Mouse (Mus musculus): ENCODE measurements around the gene Saa4. TPM values are rescaled to one million over a fixed set of nuclear protein-coding genes. Genes with fewer than 3 reads are reported as not detected.
"Not testable (repeated sequence)": the region's sequence is repeated elsewhere in the genome, so short reads cannot be mapped to it uniquely, and the experiment has no call there.

Gene Saa4
- total RNA-seq (2015; ENCODE audit: low replicate concordance) (not detected in 2 replicates), total RNA-seq (2017; ENCODE audit: low replicate concordance) (not detected in 2 replicates)

- ATAC-seq (replicated peaks; ENCODE audit: low FRiP score, poor library complexity, severe bottlenecking) = no peak
Measured at GRCm38 (mm10) chr7:46732458-46732857, at the start of gene Saa4. Gene Saa4 (minus strand): TSS chr7:46732603.

- peak; percentile 49; the same call in 1 of the 2 replicates for ATAC-seq (replicated peaks; ENCODE audit: low FRiP score, poor library complexity, severe bottlenecking)
Measured at GRCm38 (mm10) chr7:46770706-46771105, 38.3 kb upstream of the Saa4 start.

GRCm38 (mm10) chr7:46768451-46768850, 36.0 kb upstream of the Saa4 start:
- ATAC-seq (replicated peaks; ENCODE audit: low FRiP score, poor library complexity, severe bottlenecking) = no peak

GRCm38 (mm10) chr7:46767371-46767770, 35.0 kb upstream of the Saa4 start:
- ATAC-seq (replicated peaks; ENCODE audit: low FRiP score, poor library complexity, severe bottlenecking) = no peak

- ATAC-seq (replicated peaks; ENCODE audit: low FRiP score, poor library complexity, severe bottlenecking) = no peak
Measured at GRCm38 (mm10) chr7:46764672-46765071, 32.3 kb upstream of the Saa4 start.

GRCm38 (mm10) chr7:46762601-46763000, 30.2 kb upstream of the Saa4 start:
- ATAC-seq (replicated peaks; ENCODE audit: low FRiP score, poor library complexity, severe bottlenecking) = no peak

GRCm38 (mm10) chr7:46761049-46761795, 28.8 kb upstream of the Saa4 start:
- no peak for ATAC-seq (replicated peaks; ENCODE audit: low FRiP score, poor library complexity, severe bottlenecking)

GRCm38 (mm10) chr7:46751490-46751889, 19.1 kb upstream of the Saa4 start, which contains the start of gene Saa2:
Gene Saa2 (plus strand): TSS chr7:46751790.
- no peak for ATAC-seq (replicated peaks; ENCODE audit: low FRiP score, poor library complexity, severe bottlenecking)

- ATAC-seq (replicated peaks; ENCODE audit: low FRiP score, poor library complexity, severe bottlenecking) = no peak
Measured at GRCm38 (mm10) chr7:46748459-46748858, 16.1 kb upstream of the Saa4 start.

- ATAC-seq (replicated peaks; ENCODE audit: low FRiP score, poor library complexity, severe bottlenecking) = no peak
Measured at GRCm38 (mm10) chr7:46746381-46746780, 14.0 kb upstream of the Saa4 start.

- no peak for ATAC-seq (replicated peaks; ENCODE audit: low FRiP score, poor library complexity, severe bottlenecking)
Measured at GRCm38 (mm10) chr7:46745816-46746215, 13.4 kb upstream of the Saa4 start.

- ATAC-seq (replicated peaks; ENCODE audit: low FRiP score, poor library complexity, severe bottlenecking) = not testable (repeated sequence)
Measured at GRCm38 (mm10) chr7:46742880-46743279, 10.5 kb upstream of the Saa4 start, which contains the start of gene Saa1. Gene Saa1 (minus strand): TSS chr7:46742980.

- not testable (repeated sequence) for ATAC-seq (replicated peaks; ENCODE audit: low FRiP score, poor library complexity, severe bottlenecking)
Measured at GRCm38 (mm10) chr7:46740041-46740440, 7.6 kb upstream of the Saa4 start.

GRCm38 (mm10) chr7:46738561-46739460, 6.4 kb upstream of the Saa4 start:
- ATAC-seq (replicated peaks; ENCODE audit: low FRiP score, poor library complexity, severe bottlenecking) = no peak

- no peak for ATAC-seq (replicated peaks; ENCODE audit: low FRiP score, poor library complexity, severe bottlenecking)
Measured at GRCm38 (mm10) chr7:46734983-46735382, 2.6 kb upstream of the Saa4 start.

GRCm38 (mm10) chr7:46727584-46727983, 4.8 kb downstream of the Saa4 start:
- ATAC-seq (replicated peaks; ENCODE audit: low FRiP score, poor library complexity, severe bottlenecking) = no peak

GRCm38 (mm10) chr7:46724396-46724795, 8.0 kb downstream of the Saa4 start:
- no peak for ATAC-seq (replicated peaks; ENCODE audit: low FRiP score, poor library complexity, severe bottlenecking)

- no peak for ATAC-seq (replicated peaks; ENCODE audit: low FRiP score, poor library complexity, severe bottlenecking)
Measured at GRCm38 (mm10) chr7:46723849-46724248, 8.6 kb downstream of the Saa4 start.

- no peak for ATAC-seq (replicated peaks; ENCODE audit: low FRiP score, poor library complexity, severe bottlenecking)
Measured at GRCm38 (mm10) chr7:46723354-46723753, 9.0 kb downstream of the Saa4 start.

GRCm38 (mm10) chr7:46720460-46720859, 11.9 kb downstream of the Saa4 start:
- no peak for ATAC-seq (replicated peaks; ENCODE audit: low FRiP score, poor library complexity, severe bottlenecking)

GRCm38 (mm10) chr7:46719526-46719925, 12.9 kb downstream of the Saa4 start:
- ATAC-seq (replicated peaks; ENCODE audit: low FRiP score, poor library complexity, severe bottlenecking) = no peak
